ENCODE assay signal across 27 mouse cellular contexts in genomic region chr2:153016786-153017185, GRCm38 (mm10). TPM values are rescaled to one million over a fixed set of nuclear protein-coding genes. Genes with fewer than 3 reads are reported as not detected.
DNase-seq lines count a peak whose midpoint lies in the region; ATAC-seq lines count a peak whose summit lies in the region.
"Had no signal": no experiment of that assay in that cellular context is flagged by ENCODE, and none has a peak within 500 bp of the region (broad histone marks: within the 10 kb centered on the region; RNA-seq: fewer than 3 reads in every experiment).

No protein-coding gene starts in this region.

- no peak overlapping the region for H3K9ac ChIP-seq in forebrain, embryonic 15.5 days (replicated peaks)
- H3K9ac ChIP-seq in forebrain, embryonic 11.5 days (ENCODE audit: low read length), result no peak overlapping the region
- 0 out of 2 replicates have a peak overlapping the region, but pooled peaks have one; percentile 39 for H3K9ac ChIP-seq in midbrain, embryonic 13.5 days (replicated peaks)
- no peak overlapping the region for H3K9ac ChIP-seq in midbrain, embryonic 14.5 days (replicated peaks; ENCODE audit: low read length)
- H3K9ac ChIP-seq: forebrain, embryonic 12.5 days; heart, embryonic 12.5 days; heart, embryonic 15.5 days; hindbrain, embryonic 15.5 days had no signal

- ATAC-seq in forebrain, embryonic 15.5 days (replicated peaks), result no peak
- no peak for ATAC-seq in forebrain, embryonic 11.5 days (replicated peaks; ENCODE audit: low FRiP score)
- ATAC-seq in midbrain, embryonic 13.5 days, result no peak
- no peak for ATAC-seq in midbrain, embryonic 14.5 days (ENCODE audit: low FRiP score, low TSS enrichment)
- ATAC-seq: intestine, postnatal 0 days; Patski had no signal

- no peak overlapping the region for H3K4me2 ChIP-seq in forebrain, embryonic 15.5 days (replicated peaks)
- no peak overlapping the region for H3K4me2 ChIP-seq in forebrain, embryonic 11.5 days (ENCODE audit: low read depth, low read length, severe bottlenecking)
- no peak overlapping the region for H3K4me2 ChIP-seq in midbrain, embryonic 13.5 days (replicated peaks)
- no peak overlapping the region for H3K4me2 ChIP-seq in midbrain, embryonic 14.5 days (ENCODE audit: low read length)
- H3K4me2 ChIP-seq: forebrain, embryonic 12.5 days; heart, embryonic 12.5 days; heart, embryonic 15.5 days had no signal

- no peaks in the 10 kb centered on the region for H3K27me3 ChIP-seq in forebrain, embryonic 15.5 days
- H3K27me3 ChIP-seq in forebrain, embryonic 11.5 days (ENCODE audit: control insufficient read depth, insufficient read depth, low read length), result no peaks in the 10 kb centered on the region
- H3K27me3 ChIP-seq in midbrain, embryonic 13.5 days, result peaks cover 11% of the 10 kb centered on the region
- H3K27me3 ChIP-seq in midbrain, embryonic 14.5 days (ENCODE audit: control insufficient read depth, insufficient read depth, low read length), result no peaks in the 10 kb centered on the region

- no peaks in the 10 kb centered on the region for H3K9me3 ChIP-seq in forebrain, embryonic 15.5 days
- no peaks in the 10 kb centered on the region for H3K9me3 ChIP-seq in forebrain, embryonic 11.5 days (ENCODE audit: control insufficient read depth, low read length)
- no peaks in the 10 kb centered on the region for H3K9me3 ChIP-seq in midbrain, embryonic 13.5 days
- no peaks in the 10 kb centered on the region for H3K9me3 ChIP-seq in midbrain, embryonic 14.5 days (ENCODE audit: control insufficient read depth, low read length)
- H3K9me3 ChIP-seq: forebrain, embryonic 12.5 days; G1E; heart, embryonic 12.5 days; heart, embryonic 15.5 days; hindbrain, embryonic 10.5 days; hindbrain, embryonic 15.5 days had no signal

- no peak overlapping the region for H3K4me3 ChIP-seq in forebrain, embryonic 15.5 days
- no peak overlapping the region for H3K4me3 ChIP-seq in forebrain, embryonic 11.5 days (ENCODE audit: low read depth, low read length)
- no peak overlapping the region for H3K4me3 ChIP-seq in midbrain, embryonic 13.5 days (replicated peaks)
- H3K4me3 ChIP-seq in midbrain, embryonic 14.5 days (replicated peaks; ENCODE audit: low read depth, low read length), result no peak overlapping the region
- H3K4me3 ChIP-seq: forebrain, embryonic 12.5 days; heart, embryonic 12.5 days; heart, embryonic 15.5 days; hindbrain, embryonic 10.5 days; hindbrain, embryonic 15.5 days had no signal

- peaks cover 8% of the 10 kb centered on the region for H3K36me3 ChIP-seq in forebrain, embryonic 15.5 days
- H3K36me3 ChIP-seq in forebrain, embryonic 11.5 days (ENCODE audit: control insufficient read depth, insufficient read depth, low read length), result no peaks in the 10 kb centered on the region
- peaks cover 19% of the 10 kb centered on the region for H3K36me3 ChIP-seq in midbrain, embryonic 13.5 days
- H3K36me3 ChIP-seq in midbrain, embryonic 14.5 days (ENCODE audit: control insufficient read depth, insufficient read depth, low read length), result 0 out of 2 replicates have a peak, but pooled peaks cover 10% of the 10 kb centered on the region

- 27% methylated on average over 5 of the region's 5 CpGs for WGBS in forebrain, embryonic 15.5 days
- 45% methylated on average over 5 of the region's 5 CpGs for WGBS in forebrain, embryonic 11.5 days
- 46% methylated on average over 5 of the region's 5 CpGs for WGBS in midbrain, embryonic 13.5 days
- 42% methylated on average over 5 of the region's 5 CpGs for WGBS in midbrain, embryonic 14.5 days

- H3K27ac ChIP-seq in forebrain, embryonic 15.5 days (replicated peaks), result 0 out of 2 replicates have a peak overlapping the region, but pooled peaks have one; percentile 71
- no peak overlapping the region for H3K27ac ChIP-seq in forebrain, embryonic 11.5 days (ENCODE audit: low read depth, low read length)
- H3K27ac ChIP-seq in midbrain, embryonic 13.5 days, result no peak overlapping the region
- H3K27ac ChIP-seq in midbrain, embryonic 14.5 days (replicated peaks; ENCODE audit: low read depth, low read length), result no peak overlapping the region
- H3K27ac ChIP-seq: forebrain, embryonic 12.5 days; heart, embryonic 15.5 days; hindbrain, embryonic 10.5 days had no signal

- peak; percentile 44 for DNase-seq in cerebellum, adult 9-11 months
- no peak for DNase-seq in cerebellum, adult 8-10 months
- DNase-seq in forebrain, embryonic 11.5 days (ENCODE audit: low spot score), result no peak
- no peak for DNase-seq in midbrain, embryonic 14.5 days
- DNase-seq: adrenal gland, postnatal 10 days; adrenal gland, postnatal 36 days; B cell, adult 2 months; cerebellum, adult 11 months; cerebellum, adult 2 months; cerebellum, postnatal 36 days; embryo, embryonic 11 days; gastrocnemius, postnatal 25 days; heart, adult 18-20 months; heart, postnatal 10 days; heart, postnatal 36 days; kidney, adult 2 months had no signal

- H3K4me1 ChIP-seq in forebrain, embryonic 15.5 days, result peaks cover 31% of the 10 kb centered on the region
- peaks cover 8% of the 10 kb centered on the region for H3K4me1 ChIP-seq in forebrain, embryonic 11.5 days (replicated peaks; ENCODE audit: control insufficient read depth, insufficient read depth, low read length)
- H3K4me1 ChIP-seq in midbrain, embryonic 13.5 days (replicated peaks), result peaks cover 18% of the 10 kb centered on the region
- peaks cover 10% of the 10 kb centered on the region for H3K4me1 ChIP-seq in midbrain, embryonic 14.5 days (ENCODE audit: control insufficient read depth, insufficient read depth, low read length)

RNA-seq across cellular contexts. Expression of gene Pdrg1, which starts 1.6 kb away (rescaled TPM):
- 188 and 189 TPM in 2 replicates for polyA plus RNA-seq in forebrain, embryonic 15.5 days (2015; fragmentation: Nextera tagmentation; extraction: Ambion mirVana)
- 64.9 and 77.5 TPM in 2 replicates for polyA plus RNA-seq in forebrain, embryonic 11.5 days (2014; fragmentation: Nextera tagmentation; extraction: Ambion mirVana)
- polyA plus RNA-seq in midbrain, embryonic 13.5 days (2015; fragmentation: Nextera tagmentation; extraction: Ambion mirVana), result 175 and 193 TPM in 2 replicates
- 117 and 177 TPM in 2 replicates for polyA plus RNA-seq in midbrain, embryonic 14.5 days (2014; fragmentation: Nextera tagmentation; extraction: Ambion mirVana)

RNA-seq across cellular contexts. Expression of gene Xkr7, which starts 14.9 kb away (rescaled TPM):
- 1.9 and 2.0 TPM in 2 replicates for polyA plus RNA-seq in forebrain, embryonic 15.5 days (2015; fragmentation: Nextera tagmentation; extraction: Ambion mirVana)
- 0.09 and 0.24 TPM in 2 replicates for polyA plus RNA-seq in forebrain, embryonic 11.5 days (2014; fragmentation: Nextera tagmentation; extraction: Ambion mirVana)
- 1.7 and 2.0 TPM in 2 replicates for polyA plus RNA-seq in midbrain, embryonic 13.5 days (2015; fragmentation: Nextera tagmentation; extraction: Ambion mirVana)
- 1.0 and 2.1 TPM in 2 replicates for polyA plus RNA-seq in midbrain, embryonic 14.5 days (2014; fragmentation: Nextera tagmentation; extraction: Ambion mirVana)
- polyA plus RNA-seq: G1E; heart, embryonic 12.5 days; heart, embryonic 15.5 days; intestine, embryonic 14.5 days; intestine, postnatal 0 days; kidney, adult 2 months; Patski had no signal

RNA-seq across cellular contexts. Expression of gene Ccm2l, which starts 49.0 kb away (rescaled TPM):
- polyA plus RNA-seq in forebrain, embryonic 15.5 days (2015; fragmentation: Nextera tagmentation; extraction: Ambion mirVana), result 0.98 and 1.1 TPM in 2 replicates
- 0.99 and 1.3 TPM in 2 replicates for polyA plus RNA-seq in forebrain, embryonic 11.5 days (2014; fragmentation: Nextera tagmentation; extraction: Ambion mirVana)
- polyA plus RNA-seq in midbrain, embryonic 13.5 days (2015; fragmentation: Nextera tagmentation; extraction: Ambion mirVana), result 0.79 and 1.6 TPM in 2 replicates
- polyA plus RNA-seq in midbrain, embryonic 14.5 days (2014; fragmentation: Nextera tagmentation; extraction: Ambion mirVana), result 1.5 and 2.0 TPM in 2 replicates
- polyA plus RNA-seq: G1E, Patski had no signal

RNA-seq across cellular contexts. Expression of gene Ttll9, which starts 54.5 kb away (rescaled TPM):
- 2.3 and 3.0 TPM in 2 replicates for polyA plus RNA-seq in forebrain, embryonic 15.5 days (2015; fragmentation: Nextera tagmentation; extraction: Ambion mirVana)
- 1.5 and 1.6 TPM in 2 replicates for polyA plus RNA-seq in forebrain, embryonic 11.5 days (2014; fragmentation: Nextera tagmentation; extraction: Ambion mirVana)
- 3.4 and 3.9 TPM in 2 replicates for polyA plus RNA-seq in midbrain, embryonic 13.5 days (2015; fragmentation: Nextera tagmentation; extraction: Ambion mirVana)
- polyA plus RNA-seq in midbrain, embryonic 14.5 days (2014; fragmentation: Nextera tagmentation; extraction: Ambion mirVana), result 5.3 and 7.1 TPM in 2 replicates
- polyA plus RNA-seq: G1E had no signal
